Mouse (Mus musculus) CH12F3 (cell line): ENCODE data around the gene Arhgap44.

Experiments
- in situ Hi-C: fragments of 300-500 bp; cut with MboI; formaldehyde crosslinking; loops from 2 replicates; pipeline ENCODE4 v1.14.3; 2020; ENCODE audit warnings: low sequenced_read_pairs

Arhgap44 gene

DNA sequence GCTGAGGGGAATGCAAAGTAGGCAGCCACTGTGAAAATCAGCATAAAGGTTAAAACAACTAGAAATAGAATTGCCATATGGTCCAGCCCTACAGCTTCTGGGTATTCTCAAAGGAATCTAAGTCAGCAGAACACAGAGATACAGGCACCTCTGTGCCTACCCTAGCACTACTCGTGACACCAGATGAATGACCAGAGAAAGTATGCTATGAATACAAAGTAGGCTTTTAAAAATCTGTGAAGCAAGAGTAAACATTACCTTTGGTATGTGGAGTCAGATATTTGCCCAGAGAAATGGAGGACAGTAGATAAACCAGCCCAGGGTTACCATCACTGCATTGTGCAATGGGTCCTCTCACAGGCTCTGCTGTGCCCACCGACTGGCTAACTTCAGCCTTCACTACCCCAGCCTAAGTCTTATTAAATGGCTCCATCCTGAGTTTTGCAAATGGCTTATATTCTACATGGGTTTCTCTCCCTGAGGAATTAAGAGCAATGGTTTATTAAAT, 25.6 kb downstream of the Arhgap44 start:
- in situ Hi-C loops, result no loop called here

DNA sequence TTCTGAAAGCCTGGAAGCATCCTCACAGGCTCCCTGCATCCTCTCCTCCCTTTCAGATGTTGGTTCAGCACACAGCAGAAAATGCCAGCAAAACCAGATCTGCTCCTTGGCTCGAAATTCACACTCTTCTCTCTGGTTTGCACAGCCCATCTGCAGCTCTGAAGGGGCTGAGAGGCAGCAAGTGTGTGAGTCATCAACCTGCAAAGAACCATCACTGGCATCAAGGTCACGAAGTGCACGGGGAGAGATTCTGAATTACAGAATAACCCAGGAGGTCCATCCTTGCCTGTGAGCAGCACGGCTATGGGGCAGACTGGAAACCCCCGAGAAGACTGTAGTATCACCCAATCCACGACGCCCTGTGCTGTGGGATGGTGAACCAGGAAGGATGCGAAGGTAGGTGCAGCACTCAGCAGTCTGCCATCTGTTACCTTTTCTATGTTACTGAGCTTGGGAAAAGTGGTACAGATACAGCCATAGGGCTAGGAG, 27.5 kb downstream of the Arhgap44 start:
- in situ Hi-C loops, result no loop called here

DNA sequence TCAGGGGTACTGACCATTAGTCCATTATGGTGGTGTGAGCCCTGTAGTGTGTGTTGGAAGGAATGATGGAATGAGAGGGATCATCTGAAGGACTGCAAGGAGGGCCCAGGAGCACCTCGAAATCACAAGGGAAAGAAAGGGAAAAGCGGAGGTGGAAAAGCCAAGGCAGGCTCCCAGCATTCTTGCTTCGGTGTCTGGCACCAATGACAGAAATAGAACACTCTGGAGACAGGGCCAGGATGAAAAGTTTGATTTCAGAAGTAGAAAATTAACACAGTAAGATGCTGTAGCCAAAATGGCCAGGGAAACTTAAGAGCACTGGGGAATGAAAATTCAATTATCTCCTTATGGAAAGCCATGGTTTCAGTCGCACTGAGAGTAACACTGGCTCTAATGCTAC, 29.1 kb downstream of the Arhgap44 start:
- in situ Hi-C loops, result no loop called here

DNA sequence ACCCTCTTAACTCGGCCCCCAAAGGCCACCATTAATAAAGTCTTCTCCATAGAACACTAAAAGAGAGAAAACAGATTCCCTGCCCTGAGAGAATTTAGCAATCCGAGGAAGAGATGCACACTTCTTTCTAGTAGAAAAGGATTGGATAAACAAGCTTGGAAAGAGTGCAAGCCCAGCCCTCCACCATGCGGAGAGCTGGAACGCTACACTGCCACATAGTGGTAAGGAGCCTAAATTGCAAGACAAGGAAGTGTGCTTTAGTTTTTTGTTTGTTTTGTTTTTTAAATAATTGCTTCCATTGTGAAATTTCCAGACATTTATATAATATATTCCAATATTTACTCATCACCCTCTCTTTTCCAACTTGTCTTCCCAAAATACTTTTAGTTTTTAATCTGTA, 33.7 kb downstream of the Arhgap44 start:
- in situ Hi-C loops, result no loop called here

DNA sequence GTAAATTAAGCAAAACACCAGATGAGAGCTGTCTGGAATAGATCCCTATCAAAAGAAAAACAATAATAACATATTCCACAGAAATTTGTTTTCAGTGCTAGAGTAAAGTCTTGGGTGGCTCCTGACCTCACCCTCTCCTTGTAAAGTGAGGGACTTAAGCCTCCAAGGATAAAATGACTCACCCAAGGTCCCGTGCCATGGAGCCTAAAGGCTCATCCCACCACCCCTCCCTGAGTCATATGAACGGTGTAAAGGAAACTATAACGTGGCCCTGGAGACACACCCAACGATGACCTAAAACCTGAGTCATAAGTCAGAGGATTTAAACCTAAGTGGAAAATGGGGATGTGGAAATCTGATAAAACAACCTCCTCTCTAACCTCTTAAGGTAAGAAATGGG, 34.1 kb downstream of the Arhgap44 start:
- in situ Hi-C loops, result no loop called here

DNA sequence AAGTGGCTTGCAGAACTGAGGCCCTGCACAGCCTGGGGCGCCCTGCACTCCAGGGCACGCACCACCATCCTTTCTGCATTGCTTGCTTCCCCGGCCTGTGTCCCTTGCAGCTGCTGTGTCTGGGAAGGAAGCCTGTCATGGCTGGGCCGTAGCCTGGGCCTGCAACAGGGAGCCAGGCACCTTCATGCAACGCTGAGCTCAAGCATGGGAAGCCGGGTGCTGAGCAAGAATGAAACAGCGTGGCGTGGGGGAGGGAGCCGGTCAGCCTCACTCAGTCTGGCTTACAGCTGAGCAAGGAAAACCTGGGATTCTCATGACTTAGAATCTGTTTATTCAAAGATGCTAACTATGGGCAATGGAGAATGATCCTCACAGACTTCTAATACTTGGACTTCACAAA, 36.2 kb downstream of the Arhgap44 start:
- in situ Hi-C loops, result no loop called here

DNA sequence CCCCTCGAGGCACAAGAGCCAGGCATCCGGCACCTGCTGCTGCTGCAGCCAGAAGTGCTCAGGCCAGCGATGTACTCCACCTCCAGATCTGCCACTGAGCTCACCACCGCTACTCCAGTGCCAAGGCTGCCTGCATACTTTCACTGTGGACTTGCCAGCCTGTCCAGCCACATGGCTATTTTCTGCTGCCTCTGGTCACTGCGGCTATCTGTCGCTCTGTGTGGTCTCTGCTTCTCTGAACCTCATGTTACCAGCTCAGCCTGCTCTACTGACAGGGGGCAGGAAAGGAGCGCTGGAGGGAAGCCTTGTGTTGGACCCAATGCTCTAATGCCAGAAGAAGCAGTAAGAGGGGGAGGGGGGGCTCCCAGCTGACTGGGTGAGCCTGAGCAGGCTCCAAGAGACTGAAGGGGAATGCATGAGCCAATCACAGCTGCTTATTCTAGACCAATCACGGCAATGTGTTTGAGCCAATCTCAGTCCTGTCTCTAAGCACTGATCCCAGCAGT, 37.8 kb downstream of the Arhgap44 start:
- in situ Hi-C loops, result no loop called here

DNA sequence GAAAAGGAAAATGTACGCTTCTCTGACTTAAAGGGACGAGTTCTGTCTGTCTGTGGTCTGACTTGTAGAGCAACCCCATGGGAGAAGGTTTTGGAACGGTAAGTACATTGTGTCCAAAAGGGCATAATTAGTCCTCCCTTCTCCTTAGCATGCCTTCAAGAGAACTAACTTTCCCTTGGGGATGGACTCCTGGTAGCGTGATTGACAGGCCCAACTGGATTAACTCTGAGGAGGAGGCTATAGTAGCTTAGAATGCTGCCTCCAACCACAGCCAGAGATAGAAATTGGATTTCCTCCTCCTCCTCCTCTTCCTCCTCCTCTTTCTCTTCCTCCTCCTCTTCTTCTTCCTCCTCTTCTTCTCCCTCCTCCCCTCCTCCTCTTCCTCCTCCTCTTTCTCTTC, 42.5 kb downstream of the Arhgap44 start:
- in situ Hi-C loops, result no loop called here

DNA sequence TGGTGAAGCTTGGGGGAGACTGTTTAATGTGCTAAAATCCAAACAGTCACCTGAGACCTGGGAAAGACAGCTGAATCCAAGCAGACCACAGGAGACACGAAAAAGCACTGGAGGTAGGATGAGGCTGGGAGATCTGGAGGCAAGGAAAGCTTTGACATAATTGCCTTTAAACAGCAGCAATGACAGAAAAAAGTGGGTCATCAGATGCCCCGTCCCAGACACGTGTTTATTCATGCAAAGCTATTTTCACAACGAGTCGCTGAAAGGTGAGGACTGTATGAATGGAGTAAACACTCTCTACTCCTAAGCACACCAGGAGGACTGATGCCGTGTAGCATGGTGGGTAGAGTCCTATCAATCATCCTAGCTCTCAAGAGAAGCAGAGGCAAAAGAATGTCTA, 47.0 kb downstream of the Arhgap44 start:
- in situ Hi-C loops, result no loop called here

DNA sequence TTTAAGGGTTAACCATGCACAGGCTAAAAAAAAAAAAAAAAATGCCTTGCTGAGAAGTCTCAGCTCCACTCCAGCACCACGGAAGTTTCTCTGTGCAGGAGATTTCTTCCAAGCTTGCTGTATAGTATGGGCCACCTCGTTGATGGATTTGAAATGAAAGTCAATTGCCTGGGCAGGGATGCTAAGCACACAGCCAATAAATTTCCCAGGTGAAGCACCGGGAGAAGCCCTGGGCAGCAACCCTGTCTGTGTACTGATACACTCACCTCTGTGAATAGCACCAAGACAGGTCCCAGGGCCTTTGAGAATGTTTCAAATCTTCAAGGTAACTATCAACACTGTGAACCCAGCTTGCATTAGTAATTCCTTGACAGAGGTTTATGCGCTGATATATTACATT, 50.7 kb downstream of the Arhgap44 start:
- in situ Hi-C loops, result no loop called here

DNA sequence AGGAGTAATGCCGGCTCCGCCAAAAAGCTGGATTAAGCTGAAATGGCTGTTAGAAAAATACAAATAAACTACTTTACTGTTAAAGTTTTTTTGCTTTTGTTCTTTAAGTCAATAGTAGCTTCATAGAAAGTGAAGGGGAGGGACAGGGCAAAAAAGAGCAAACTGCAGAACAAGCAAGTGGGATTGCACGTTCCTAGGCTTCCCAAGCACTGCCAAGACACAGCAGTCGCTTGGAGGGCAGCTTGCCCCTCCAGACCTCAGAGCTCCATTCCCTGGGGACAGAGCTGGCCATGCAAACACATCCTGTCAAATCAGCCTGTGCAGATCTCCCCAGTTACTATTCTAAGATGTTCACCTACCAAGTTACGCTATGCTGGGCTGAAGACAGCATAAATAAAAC, 51.1 kb downstream of the Arhgap44 start:
- in situ Hi-C loops, result no loop called here

DNA sequence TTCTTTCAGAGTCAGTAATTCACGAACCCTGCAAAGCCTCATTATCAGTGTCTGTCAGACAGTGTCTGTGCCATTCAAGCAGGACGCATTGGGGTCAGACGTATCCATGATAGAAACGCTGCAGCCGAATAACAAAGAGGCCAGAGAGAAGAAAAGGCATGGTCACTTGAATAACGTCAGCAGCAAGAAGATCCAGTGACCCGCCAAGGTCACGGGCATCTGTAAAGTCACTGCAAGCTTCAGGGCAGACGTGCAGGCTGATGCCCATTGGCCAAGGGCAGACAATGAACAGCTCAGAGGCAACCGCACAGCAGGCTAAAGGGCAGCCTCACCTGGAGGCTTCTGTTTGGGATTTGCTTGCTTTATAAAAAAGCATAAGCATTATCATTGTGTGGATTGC, 52.7 kb downstream of the Arhgap44 start:
- in situ Hi-C loops, result no loop called here

DNA sequence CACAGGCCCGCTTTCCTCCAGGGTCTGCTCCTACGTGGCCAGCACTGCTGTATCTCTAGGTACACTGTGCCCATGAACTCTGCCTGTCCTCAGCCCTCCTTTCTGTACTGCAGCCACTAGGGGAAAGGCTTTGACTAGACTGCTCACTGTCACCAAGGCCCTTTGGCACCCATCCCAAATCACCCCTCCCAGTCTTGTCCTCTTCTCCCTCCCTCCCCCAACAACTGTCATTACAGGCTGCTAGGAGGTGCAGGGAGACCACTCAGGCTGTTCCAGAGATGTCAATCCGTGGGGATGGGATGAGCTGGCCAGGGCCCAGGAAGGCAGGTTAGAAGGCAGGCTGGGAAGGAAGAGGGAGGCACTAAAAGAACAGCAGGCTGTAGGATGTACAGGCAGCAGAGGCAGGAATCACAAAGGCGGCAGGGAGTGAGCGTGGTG, 55.0 kb downstream of the Arhgap44 start:
- in situ Hi-C loops, result no loop called here

DNA sequence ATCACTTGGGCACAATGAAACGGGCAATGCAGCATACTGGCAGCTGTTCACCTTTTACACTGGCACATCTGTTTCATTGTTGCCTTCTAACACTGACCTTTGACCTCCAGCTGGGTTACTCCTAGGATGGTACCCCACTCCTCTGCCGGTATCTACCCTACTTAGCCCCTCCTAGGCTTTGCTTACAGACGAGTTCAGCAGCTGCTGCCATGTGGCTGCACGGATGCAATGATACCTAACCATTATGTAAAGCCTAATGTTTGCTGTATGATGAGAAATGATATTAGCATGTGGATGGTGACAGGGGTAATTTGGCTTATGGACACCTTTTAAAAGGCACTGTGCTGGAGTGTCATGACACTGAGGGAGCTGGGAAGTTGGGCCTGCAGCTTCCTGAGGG, 55.6 kb downstream of the Arhgap44 start:
- in situ Hi-C loops, result no loop called here

DNA sequence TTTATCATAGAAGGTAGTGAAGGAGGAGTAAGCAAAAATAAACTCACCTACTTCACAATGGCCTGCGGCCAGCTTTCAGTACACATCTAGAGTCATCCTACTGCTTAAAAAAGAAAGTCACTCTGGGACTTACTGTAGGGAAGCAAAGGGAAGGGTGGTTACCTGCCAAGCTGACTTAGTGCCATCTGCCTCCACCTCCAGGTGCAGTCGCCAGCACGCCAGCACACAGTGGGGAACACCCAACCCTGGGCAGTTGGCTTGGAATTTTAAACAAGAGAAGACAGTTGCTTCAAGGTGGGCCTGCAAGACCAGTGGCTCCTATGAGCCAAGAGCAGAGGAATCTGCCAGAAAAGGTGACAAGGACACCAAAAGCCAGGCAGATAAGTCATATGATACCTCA, 58.7 kb downstream of the Arhgap44 start:
- in situ Hi-C loops, result no loop called here

DNA sequence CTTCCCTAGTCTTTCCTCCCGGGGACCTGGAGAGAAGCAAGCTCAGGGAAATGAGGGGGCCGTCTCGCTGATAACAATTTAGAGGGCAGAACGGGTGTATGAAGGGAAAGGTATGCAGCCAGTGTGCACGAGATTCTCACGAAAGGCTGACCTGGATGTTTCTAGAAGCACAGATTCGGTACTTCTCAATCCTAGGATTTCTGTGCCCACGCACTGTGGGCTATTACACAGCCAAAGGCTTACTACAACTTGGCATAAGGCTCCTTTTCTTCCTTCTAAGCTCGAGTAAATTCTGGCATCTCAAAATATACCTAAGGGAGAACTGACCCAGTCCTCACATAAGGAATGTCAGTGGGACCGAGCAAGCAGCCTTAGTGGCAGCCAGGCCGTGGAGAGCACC, 61.6 kb downstream of the Arhgap44 start:
- in situ Hi-C loops, result no loop called here

DNA sequence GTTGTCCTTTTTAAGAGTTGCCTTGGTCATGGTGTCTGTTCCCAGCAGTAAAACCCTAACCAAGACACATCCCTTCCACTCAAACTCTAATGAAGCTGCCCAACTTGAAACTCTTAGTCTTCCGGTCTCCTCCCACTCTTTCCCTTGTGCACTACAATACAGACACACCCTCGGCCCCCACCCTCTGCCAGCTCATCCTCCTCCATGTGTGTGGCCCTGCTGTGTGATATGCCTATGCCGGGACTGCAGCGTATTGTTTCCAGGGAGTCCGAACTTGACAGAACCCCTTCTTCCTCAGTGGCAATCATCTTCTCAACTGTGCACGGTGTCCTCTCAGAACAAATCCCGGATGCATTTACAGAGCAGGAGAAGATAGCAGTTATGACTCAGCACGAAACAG, 62.7 kb downstream of the Arhgap44 start:
- in situ Hi-C loops, result no loop called here

DNA sequence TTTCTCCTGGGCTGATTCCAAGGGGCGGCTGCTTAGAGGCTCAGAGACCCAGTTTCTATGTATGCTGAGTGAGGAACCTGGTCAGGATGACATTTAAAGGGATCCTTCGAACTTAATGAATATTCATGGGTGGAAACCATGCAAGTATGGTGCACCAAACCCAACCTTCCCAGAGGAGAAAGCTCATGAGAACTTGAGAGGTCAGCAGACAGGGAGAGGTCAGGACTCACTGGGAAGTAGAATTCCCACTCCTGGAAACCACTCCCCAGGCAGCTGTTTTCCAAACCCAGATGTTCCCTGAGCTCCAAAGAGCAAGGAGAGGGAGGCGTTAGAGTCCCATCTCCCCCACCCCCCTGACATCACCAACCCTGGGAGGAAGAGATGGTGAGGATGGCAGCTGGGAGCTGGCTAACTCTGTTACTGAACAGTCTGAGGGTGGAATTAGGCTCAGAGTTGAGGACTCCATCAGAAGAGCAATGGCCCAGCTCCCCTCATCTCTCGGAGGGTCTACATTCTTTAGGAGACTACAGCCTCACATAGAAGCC, 65.2 kb downstream of the Arhgap44 start:
- in situ Hi-C loops, result no loop called here

DNA sequence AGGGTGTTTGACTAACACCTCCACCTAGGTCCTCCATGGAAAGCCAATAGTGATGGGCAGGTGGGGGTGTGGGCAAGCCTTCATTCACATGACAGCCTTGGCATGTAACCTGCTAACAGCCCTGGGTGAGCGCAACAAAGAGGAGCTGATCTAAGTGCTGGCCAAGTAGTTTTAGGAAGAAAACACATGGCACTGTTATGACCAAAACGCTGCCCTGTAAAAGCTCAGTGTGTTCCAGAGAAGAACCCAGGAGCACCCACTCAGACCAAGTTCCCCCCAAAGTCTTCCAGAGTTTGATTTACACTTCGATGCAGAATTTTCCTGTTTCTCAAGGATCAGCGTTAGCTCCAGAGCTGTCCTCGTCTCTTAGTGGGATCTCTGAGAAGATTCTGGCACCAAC, 65.9 kb downstream of the Arhgap44 start:
- in situ Hi-C loops, result no loop called here

DNA sequence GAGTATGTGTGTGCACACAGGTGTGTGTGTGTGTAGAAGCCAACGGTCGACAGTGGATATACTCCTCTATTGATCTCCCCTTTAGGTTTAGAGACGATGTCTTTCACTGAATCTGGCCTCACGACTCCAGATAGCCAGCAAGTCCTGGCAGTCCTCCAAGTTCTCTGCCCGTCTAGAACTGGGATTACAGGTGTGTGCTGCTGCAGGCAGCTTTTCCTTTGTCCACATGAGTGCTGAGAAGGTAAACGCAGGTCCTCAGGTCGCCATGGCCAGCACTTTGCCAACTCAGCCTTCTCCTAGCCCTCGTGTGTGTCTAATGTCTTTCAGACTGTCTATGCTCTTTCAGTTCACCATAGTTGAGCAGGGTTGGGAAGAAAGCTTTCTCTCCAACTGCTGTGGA, 69.9 kb downstream of the Arhgap44 start:
- in situ Hi-C loops, result no loop called here

DNA sequence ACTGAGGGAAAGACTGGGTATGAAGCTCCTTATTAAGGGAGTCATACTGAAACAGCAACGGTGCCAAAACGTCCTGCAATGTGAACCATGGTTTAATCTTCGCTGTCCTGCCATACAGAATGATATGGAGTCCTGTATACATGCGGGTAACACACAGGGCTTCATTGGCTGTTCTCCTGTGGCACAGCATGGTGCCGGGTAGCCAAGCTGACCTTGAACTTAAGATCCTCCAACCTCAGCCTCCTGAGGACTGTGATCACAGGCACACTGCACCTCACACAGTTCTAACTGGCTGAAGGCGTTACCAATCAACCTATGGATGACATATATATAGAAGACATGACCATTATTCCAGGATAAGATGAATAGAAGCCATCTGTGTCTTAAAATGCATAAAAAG, 72.4 kb downstream of the Arhgap44 start:
- in situ Hi-C loops, result no loop called here

DNA sequence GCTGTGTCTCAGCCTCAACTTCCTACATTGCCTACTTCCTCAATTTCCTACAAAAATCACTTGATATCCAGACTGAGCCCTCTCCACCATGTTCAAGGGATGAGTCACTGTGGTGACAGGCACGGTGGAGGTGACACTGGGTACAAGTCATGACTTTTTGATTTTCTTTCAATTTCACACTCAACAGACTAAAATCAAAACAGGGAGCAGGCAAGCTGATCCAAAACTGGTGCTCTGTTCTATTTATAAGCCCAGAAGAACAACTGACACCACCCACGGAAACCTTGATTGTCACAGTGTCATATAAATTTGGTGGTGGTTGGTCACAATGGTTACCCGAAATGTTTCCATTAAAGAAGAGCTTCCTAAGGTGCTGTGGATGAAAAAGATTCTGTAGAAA, 72.8 kb downstream of the Arhgap44 start:
- in situ Hi-C loops, result no loop called here

DNA sequence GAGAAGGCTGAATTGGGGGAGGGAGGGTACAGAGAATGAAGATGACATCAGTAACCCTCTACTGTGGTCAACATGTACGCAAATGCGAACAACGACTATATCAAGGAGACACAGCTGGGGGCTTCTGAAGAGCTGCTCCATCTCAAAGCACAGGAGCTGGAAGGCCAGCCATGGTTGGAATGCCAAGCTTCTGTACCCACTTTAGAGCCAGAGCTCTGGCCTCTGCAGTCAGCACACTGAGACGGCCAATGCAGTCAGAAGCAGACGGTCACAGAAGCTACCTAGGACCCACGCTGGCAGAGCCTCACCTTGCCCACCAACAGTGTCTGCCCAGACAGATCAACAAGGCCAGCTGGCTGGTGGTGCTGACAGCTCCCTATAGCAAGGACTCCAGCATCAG, 73.5 kb downstream of the Arhgap44 start:
- in situ Hi-C loops, result no loop called here
